Mouse (Mus musculus): ENCODE results near the gene P2ry2.

P2ry2 gene

DNA sequence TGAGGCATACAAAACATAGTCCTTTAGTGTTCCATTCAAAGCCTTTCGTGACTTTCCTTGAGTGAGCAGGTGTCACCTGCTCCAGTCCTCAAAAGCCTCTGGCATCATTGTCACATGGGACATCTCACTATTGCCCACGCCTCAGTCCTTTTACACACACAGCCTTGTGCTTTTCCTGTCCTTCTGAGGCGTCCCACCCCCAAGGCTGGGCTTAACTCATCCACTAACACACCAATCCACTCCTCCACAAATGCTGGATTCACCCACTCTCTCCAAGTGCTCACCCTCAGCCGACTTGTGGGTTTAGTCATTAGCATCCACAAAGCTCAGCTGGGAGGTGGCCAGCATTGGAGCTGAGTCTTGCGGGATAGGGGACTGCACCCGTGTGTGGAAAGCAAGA lies 4.8 kb upstream of the P2ry2 start:
- no peak for DNase-seq

DNA sequence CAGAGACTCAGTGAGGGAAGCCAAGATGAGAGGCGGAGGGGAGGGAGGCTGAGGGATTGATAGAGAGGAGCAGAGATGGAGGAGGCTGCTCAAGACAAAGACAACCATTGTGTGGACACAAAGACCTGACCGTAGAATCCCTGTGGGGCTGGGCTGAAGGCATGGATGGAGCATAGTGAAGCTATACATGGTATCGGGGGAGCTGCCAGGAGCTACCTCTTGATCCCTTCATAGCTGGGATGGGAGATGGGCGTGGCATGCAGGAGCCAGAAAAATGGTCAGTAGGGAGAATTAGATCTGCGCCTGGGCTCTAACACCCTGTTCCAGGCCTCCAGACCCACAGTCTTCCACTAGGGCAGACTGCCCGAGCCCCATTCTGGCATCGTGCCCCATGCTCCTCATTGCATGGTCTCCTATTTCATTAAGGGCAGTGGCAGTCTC lies 4.4 kb upstream of the P2ry2 start:
- DNase-seq = no peak

DNA sequence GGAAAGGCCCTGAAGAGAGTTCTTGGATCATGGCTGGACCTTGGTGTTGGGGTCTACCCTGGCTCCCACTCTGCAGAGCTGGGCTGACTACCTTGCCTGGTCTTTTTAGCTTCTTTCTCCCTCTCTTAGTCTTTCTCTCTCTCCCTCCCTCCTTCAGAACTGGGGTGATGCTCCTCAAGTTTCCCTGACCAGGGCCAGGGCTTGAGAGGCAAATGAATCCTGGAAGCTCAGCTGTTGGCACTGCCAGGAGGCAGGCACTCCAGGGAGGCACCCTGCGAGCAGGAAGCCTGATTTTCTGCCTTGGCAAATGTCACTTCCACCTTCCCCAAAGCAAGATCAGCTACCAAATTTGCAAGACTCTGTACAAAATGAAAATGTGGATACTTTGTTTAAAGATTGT lies 2.3 kb upstream of the P2ry2 start:
- no peak for DNase-seq

DNA sequence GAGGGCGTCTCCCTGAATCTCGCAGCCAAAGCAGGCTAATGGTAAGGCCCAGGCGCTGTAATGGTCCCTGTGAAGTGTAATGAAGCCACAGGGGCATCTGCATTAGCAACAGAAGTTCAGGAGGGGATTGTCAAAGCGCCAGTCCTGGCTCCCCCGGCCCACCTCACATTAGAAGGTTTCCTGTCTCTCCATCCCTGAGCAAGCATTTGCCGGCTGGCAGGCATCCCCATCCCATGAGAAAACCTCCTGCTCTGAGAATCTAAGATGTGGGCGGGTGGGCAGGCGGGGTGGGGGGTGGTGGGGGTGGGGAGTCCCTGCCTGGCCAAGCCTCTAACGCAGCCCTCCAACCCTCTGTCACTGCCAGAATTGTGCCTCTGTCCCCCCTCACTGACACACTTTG lies 1.4 kb upstream of the P2ry2 start:
- no peak for DNase-seq

DNA sequence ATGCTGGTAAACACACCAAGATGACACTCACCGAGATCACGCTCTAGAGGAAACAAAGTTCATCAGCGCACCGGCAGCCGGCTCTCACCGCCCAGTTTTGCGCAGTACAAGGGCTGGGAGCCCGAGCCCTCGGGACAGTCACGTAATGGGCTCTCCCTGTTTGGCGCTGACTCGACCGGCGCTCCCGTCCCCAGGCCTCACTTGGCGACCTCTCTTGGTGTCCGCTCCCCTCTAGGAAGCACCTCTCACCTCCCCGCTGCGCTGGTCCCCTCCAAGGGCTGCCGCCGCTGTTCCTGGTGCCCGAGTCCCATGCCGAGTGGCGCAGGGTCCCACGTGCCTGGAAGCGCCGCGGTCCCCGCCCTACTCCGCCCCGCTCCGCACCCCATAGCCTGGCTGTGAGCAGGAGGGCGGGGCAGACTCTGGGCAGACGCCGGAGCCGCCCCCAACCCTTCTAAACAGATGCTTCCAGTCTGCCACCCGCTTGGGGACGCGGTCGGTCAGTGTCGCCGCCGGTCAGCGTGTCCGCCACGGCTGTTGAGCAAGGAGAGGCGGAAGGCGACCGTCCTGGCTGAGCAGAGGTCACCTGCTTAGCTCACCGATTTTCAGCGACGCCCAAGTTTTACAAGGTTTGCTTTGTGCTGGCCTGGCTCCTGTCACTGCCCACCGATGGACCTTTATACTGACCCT lies 842 bp downstream of the P2ry2 start:
- peak; percentile 64 for DNase-seq

DNA sequence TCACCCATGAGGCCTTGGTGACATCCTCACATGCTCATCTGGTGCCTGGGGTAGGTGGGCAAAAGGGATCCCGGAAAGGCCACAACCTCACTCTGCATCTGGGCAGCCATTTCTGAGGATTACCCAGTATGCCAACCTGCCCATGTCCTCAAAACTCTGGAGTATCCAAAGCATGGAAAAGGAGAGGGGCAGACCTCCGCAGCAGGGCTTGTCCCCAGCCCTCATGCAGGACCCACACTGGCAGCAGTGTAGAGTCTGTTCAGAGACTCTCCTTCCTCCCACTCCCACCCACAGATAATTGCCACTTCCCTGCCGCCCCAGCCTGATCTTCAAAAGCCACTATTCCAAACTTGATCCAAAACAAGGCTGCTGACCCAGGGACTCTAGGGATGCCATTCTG lies 1.9 kb downstream of the P2ry2 start:
- DNase-seq = no peak

DNA sequence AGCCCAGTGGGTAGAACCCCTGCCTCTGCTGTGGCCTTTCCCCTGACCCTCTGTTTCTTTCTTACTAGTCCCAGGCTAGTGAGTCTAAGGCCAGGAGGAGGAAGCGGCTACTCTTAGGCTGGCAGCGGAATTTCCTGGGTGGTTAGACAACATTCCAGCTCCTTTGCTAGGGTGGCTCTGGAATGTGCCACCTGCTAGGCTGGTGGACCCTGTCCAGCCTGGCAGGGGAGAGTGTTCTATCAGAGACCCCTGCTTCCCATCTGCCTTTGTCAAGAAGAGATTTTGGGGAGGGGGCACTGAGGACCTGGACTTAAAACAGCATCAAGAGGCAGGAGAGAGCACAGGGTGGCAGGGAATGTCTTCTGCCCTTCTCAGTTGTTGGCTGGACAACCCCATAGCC lies 6.5 kb downstream of the P2ry2 start:
- DNase-seq = no peak

DNA sequence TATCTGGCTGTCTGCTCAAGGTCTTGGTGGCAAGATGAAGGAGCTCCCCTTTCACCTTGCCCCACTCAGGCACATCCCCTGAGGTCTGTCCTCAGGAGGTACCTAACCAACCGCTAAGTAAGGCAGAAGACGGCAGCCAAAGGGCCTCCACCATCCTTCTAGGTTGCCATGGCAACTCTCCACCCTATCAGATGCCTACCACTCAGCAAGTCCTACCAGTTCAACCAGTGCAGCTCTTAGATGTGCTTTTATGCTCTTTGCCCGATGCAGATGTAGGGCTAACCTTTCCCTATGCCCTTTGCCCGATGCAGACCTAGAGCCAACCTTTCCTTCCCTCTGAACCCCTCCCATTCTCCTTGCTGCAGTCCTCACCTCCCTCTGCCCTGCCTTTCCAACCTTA lies 7.5 kb downstream of the P2ry2 start:
- no peak for DNase-seq

DNA sequence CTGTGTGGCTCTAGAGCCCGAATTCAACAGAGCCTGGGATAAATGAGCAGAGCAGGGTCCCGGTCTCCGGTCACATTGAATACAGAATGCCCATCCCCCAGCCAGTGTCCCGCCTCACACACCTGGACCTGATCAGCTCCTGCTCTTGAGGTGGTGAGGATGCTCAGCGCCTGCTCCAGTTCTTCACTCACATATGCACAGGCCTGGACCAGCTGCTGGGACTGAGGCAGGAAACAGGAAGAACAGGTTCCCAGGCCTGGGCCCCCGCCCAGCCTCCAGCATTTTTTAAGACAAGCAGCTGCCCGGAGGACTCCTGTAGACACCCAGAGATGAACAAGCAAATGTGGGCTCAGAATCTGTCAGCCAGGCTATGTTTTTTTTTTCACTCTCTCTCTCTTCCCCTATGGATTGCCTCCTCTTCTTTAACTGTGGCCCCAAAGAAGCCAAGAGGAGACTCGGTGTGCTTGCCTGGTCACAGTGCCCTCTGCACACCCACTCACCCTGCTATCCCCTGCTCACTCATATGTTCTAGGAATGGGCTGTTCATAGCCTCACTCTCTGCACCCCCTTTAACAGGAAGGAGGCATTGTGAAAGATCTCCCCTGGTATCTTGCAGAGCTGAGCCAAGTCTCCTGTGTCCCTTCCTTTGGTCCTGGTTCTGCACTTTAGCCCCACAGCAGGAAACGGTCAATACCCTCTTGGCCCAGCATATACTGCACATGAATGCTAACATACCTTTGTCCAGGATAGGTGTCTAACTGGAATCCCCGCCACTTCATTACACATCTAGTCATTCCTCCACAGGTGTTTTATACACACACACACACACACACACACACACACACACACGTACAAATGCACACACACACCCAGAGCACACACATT lies 9.0 kb downstream of the P2ry2 start:
- no peak for DNase-seq

DNA sequence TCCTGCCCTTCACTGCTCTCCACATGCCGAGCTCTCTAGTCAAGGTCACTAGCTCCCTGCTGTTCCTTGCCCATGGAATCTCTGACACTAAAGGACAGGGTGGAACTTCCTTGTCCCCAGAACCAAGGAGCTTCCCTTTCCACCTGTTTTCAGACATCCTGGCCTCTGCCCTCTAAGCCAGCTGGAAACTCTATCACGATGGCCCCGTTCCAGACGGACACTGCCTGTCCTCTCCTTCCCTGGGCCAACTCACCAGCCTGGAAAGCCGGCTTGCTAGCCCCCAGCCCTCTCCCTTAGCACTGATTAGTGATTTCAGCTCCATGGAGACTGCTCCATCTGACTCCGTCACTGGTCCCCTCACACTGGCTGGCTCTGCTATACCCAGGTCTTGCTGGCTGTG lies 10.4 kb downstream of the P2ry2 start:
- no peak for DNase-seq

DNA sequence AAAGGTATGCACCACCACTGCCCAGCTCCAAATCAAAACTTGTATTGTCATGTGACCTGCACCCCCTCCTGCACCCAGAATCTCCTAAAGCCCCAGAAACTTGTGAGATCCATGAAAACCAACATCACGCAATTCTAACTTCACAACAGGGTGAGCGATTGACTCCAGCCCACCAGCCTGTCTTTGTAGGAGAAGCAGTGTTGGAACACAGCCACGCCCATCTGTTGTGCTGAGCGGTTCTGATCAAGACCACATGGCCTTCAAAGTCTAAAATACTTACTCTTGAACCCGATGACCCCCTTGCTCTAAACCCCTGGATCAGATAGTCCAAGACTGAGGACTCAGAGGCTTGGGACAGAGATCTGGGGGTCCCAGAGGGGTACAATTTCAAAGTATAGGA lies 13.0 kb downstream of the P2ry2 start:
- DNase-seq = no peak

DNA sequence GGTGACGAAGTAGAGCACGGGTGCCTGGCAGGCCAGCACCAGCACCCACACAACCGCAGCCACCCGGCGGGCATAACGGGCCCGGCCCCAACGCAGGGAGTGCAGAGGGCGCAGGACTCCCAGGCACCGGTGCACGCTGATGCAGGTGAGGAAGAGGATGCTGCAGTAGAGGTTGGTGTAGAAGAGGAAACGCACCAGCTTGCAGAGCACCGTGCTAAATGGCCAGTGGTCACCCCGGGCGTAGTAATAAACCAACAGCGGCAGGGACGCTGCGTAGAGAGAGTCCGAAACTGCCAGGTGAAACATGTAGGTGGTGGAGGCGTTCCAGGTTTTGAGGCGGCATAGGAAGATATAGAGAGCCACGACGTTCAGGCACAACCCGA lies 14.1 kb downstream of the P2ry2 start:
- no peak for DNase-seq

DNA sequence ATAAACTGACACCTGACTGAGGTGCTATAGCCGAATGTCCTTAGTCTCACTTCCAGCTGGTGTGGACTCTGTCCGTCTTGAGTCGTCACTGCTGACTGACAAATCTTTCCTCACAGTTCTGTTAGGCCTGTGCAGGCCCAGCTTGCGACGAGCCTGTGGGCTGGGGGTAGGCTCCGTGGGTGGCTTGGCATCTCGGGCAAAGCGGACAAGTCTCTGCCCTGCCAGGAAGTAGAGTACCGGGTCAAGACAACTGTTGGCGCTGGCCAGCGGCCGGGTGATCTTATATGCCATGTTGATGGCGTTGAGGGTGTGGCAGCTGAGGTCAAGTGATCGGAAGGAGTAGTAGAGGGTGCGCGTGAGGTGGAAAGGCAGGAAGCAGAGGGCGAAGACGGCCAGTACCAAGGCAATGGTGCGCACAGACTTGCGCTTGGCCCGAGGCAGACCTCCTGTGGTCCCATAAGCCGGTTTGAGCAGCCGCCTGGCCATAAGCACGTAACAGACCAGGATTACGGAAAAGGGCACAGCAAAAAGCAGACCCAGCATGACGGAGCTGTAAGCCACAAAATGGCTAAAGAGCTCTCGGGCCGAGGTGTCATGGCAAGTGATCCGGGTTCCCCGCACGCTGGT lies 14.6 kb downstream of the P2ry2 start:
- DNase-seq = no peak

DNA sequence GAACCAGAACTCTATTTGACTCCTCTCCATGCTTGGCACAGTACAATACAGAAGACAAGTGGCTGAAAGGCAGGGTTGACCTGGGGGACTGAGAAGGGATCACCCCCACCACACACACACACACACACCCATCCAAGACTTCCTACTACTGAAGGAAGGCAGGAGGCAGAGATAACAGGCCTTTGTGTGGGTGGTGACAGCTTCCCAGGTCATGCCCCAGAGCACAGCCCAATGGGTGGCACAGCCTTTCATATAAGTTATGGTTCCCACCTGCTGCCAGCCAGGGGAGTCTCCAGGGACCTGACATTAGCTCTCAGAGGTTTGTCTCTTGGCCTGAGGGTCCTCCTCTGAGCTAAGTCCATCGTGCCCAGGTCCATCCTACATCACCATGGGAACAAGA lies 15.5 kb downstream of the P2ry2 start:
- no peak for DNase-seq

DNA sequence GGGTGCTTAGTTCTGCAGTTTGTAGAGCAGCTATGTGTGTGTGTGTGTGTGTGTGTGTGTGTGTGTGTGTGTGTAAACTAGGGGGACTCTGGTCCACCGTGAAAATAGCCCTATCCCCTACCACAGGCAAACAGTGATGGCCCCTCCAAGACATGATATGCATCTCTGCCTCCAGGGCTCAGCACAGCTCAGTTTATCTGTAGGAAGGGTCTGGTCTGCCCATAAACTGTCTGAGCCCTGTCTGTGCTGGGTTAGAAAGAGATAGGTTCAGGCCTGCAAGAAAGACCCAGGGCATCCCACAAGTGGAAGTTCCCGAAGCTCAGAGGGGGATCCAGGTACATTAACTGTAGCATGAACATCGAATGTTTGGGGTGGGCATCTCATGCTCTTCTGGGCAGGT lies 16.7 kb downstream of the P2ry2 start:
- no peak for DNase-seq

DNA sequence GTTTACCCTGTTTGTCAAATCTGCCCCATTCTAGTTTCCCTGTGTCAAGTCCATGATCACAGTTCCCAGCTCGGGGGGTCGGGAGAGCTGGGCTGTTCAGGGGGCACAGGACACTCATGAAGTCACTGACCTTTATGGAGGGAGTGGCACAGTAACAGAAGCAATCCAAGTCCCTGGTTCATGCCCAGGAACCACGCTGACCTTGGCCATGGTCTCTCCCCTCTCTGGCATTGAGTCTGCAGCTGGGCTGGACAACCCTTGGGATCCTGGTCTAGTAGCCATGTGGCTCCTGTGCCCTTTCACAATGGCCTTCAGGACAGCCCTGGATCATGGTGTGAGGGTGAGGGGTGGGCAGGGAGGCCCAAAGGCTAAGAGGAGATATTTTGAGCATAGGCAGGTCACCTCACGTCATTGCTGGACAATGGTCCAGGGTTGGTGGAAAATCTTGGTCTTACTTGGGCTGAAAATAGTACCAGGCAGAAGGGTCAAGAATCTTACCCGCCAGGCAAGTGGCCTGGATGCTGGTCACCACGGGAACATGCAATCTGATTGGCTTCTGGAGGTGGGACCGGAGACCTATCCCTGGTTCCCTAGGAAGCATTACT lies 17.3 kb downstream of the P2ry2 start:
- no peak for DNase-seq

DNA sequence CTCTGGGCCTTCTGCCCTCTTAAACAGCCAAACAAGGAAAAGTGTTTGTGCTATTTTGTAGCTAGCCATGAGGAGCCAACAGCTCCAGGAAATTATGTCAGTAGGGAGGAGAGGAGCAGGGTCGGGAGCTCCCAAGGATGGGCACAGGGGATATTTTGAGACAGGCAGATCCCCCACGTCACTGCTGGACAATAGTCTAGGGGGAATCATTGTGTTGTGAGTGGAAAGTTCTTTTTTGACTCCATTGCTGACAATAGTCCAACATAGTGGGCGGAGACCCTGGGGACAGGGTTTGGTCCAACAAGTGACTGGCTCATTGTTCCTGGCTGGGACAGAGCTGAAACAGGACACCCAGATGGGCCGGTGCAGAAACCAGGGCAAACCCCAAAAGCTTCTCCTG lies 19.5 kb downstream of the P2ry2 start:
- no peak for DNase-seq

DNA sequence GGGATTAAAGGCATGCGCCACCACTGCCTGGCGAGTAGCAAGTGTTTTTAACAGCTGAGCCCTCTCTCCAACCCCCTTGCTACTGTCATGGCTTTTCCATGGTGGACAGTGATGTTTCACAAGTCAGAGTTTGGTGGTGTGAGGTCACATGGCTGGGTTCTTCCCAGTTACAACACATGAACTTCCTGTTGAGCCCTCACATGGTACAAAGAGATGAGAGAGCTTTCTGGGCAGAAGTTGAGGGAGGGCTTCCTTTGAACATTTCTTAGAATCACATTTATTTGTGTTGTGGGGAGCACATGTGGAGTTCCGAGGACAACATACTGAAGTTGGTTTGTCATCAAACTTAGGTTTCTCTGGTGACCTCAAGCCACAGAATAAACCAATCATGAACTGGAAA lies 20.7 kb downstream of the P2ry2 start:
- no peak for DNase-seq

DNA sequence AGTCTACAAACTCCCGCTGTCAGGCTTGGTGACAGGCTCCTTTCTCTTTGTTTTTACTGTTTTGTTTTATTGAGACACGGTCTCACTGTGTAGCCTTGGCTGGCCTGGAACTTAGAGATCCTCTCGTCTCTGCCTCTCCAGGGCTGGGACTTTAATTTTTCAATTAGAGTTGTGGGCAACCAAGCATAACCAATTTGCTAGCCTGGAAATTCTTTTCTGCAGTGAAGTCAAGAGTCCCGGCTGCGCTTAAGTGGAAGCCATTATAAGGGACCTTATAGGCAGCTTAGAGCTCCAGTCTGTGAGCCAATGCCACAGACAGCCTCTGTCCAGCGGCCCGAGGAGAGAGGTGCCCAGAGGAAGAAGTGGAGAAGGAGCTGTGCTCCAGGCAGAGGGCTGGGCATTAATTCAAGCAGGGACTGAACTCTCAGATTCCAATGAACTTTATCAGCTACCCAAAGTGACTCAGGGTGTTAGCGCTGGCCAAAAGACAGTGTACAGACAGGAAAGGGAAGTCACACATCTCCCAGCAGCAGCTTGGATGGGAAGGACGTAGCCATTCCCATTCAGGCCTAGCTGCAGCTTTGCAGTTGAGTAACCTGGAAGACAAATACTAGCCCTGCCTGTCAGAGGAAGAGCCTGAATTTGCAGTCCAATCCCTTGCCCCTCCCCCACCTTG lies 21.9 kb downstream of the P2ry2 start:
- no peak for DNase-seq

DNA sequence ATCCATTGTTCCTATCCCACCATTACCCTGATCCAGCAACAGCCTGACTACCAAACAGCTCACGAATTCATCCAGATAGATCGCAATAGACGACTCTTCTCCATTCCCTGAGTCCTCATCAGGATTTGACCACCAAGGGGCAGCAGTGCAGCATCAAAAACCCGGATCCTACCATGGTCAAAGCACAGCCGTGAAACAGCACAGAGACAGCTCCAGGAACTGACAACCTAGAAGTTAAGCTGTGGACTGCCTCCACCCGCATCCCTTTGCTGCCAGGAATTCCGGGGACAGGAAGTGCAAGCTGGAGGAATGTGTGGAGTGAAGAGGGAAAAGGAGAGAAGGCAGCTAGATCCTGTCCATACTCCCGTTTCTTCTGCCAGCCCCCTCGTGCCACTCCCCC lies 24.6 kb downstream of the P2ry2 start:
- DNase-seq = peak; percentile 26

DNA sequence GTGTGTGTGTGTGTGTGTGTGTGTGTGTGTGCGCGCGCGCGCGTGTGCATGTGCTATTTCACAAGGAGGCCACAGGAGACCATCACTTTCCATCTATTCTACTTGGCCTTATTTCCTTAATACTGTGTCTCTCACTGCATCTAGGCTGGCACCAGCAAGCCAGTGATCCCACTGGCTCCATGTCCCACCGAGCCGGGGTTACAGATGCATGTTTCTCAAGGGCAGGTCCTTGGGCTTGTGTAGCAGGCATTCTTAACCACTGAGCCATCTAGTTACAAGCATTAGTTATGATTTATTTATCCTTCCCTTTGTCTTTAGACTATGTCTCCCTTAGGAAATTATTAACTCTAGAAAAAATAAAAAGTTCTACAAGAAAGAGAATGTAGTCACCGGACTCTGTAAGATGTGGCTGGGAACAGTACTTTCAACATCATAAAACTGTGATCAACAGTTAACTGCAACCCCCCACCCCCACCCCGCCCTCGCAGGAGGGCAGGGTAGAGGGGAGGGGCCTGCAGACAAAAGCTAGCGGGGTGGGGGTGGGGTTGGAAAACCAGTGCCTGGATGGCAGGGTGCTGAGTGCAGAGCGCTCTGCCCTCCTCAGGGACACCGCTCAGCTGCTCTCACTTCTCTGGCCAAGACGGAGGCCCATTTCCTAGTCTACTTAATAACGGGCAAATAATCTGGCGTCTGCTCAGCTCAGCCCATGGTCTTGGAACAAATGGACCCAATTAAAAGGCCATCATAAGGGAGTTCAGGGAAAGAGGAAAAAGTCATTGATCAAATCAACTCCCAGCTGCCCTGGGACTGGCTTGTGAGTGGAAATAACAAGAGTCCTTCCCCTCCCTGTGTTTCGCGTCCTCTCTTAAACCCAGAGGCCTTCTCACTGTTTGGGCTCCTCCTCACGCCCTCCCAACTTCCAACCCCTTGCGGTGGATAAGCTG lies 27.9 kb downstream of the P2ry2 start:
- DNase-seq = no peak

DNA sequence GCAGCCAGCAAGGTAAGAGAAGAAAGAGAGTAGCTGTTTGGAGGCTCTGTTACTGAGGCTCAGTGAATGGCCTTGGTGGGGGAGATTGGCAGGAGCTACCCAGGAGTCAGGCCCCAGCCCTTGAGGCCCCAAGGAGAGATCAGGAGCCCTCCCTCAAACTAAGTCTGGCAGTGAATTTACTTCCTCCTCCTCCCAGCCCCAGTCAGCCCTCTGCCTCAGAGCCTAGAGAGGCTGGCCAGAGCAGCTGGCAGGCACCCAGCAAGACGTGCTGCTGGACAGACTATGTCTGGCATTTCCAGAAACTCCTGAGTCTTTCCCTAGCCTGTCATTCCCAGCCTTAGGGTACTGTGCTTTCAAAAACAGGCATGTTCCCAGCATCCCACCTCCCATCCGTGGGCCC lies 33.5 kb downstream of the P2ry2 start:
- no peak for DNase-seq
